Mouse (Mus musculus): ENCODE measurements around the gene Plekha5. TPM values are rescaled to one million over a fixed set of nuclear protein-coding genes. Genes with fewer than 3 reads are reported as not detected.
"Not testable (repeated sequence)": the region's sequence is repeated elsewhere in the genome, so short reads cannot be mapped to it uniquely, and the experiment has no call there.

Plekha5 gene
- polyA plus RNA-seq, 1 experiment from 2014 or later, result 33.5 TPM

DNA sequence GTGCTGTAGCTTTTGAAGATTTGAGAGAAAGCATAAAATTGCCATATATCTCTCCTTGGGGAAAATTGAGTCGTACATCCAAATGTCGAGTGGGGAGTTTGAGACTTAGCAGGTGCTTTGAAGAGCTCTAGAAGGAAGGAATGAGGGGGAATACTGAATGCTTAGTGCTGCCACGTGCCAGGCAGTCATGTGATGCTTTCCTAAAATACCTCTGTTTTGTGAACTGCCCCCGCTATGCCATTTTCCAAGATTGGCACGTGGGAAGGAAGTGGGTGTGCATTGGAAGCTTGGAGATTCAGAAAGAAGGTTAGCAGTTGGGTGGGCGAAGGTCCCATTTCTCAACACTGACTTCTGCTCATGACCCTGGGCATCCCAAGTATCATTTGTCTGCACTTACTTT is 68.2 kb downstream of the Plekha5 start:
- Histone ChIP-seq H3K9me3 (ENCODE audit: control insufficient read depth, low read length) (no peaks in the 10 kb centered on the region), H3K27me3 (replicated peaks; ENCODE audit: control insufficient read depth, insufficient read depth, low read length) (no peaks in the 10 kb centered on the region), H3K9ac (replicated peaks; ENCODE audit: low read depth, low read length) (no peak overlapping the region), H3K27ac (ENCODE audit: low read length) (no peak overlapping the region), H3K4me2 (ENCODE audit: low read length) (no peak overlapping the region), H3K36me3 (ENCODE audit: control insufficient read depth, insufficient read depth) (no peaks in the 10 kb centered on the region), H3K4me1 (replicated peaks; ENCODE audit: control insufficient read depth, insufficient read depth, low read length) (peaks cover 17% of the 10 kb centered on the region), H3K4me3 (replicated peaks; ENCODE audit: low read length) (no peak overlapping the region)
- WGBS, result 76% methylated on average over 6 of the region's 6 CpGs
- no peak for ATAC-seq

- no peak for ATAC-seq
These were observed 74.2 kb downstream of the Plekha5 start for GRCm38 (mm10) chr6:140498074-140498473.

DNA sequence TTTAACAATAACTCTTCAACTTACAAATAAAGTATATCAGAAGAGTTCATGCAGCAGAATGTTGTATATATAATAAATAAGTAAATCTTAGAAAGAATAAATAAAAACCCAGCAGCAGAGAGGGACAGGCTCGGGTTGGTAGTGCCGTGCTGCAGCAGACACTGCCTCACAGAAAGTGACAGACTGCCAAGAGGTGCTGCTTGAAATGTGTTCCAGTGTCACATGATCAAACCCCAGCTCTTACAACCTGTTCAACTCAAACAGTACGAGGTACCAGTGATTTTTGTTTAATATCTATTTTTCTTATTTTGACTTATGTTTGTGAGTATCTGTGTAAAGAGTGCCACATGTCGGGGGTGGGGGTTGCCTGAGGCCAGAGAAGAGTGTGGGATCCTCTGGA is 75.1 kb downstream of the Plekha5 start:
- WGBS, result 63% methylated on average over 4 of the region's 4 CpGs
- no peak for ATAC-seq
- Histone ChIP-seq H3K9me3 (ENCODE audit: control insufficient read depth, low read length) (no peaks in the 10 kb centered on the region), H3K4me2 (ENCODE audit: low read length) (no peak overlapping the region), H3K36me3 (ENCODE audit: control insufficient read depth, insufficient read depth) (no peaks in the 10 kb centered on the region), H3K4me1 (replicated peaks; ENCODE audit: control insufficient read depth, insufficient read depth, low read length) (no peaks in the 10 kb centered on the region), H3K27ac (ENCODE audit: low read length) (no peak overlapping the region), H3K27me3 (replicated peaks; ENCODE audit: control insufficient read depth, insufficient read depth, low read length) (no peaks in the 10 kb centered on the region), H3K9ac (replicated peaks; ENCODE audit: low read depth, low read length) (no peak overlapping the region), H3K4me3 (replicated peaks; ENCODE audit: low read length) (no peak overlapping the region)

More at GRCm38 (mm10) chr6:140498074-140498473, 74.2 kb downstream of the Plekha5 start:
- no peaks in the 10 kb centered on the region for H3K9me3 ChIP-seq (ENCODE audit: control insufficient read depth, low read length)
- H3K27ac ChIP-seq (ENCODE audit: low read length), result no peak overlapping the region
- 87% methylated on average over 3 of the region's 3 CpGs for WGBS
- H3K4me1 ChIP-seq (replicated peaks; ENCODE audit: control insufficient read depth, insufficient read depth, low read length), result no peaks in the 10 kb centered on the region
- H3K36me3 ChIP-seq (ENCODE audit: control insufficient read depth, insufficient read depth), result no peaks in the 10 kb centered on the region
- no peak overlapping the region for H3K9ac ChIP-seq (replicated peaks; ENCODE audit: low read depth, low read length)
- no peaks in the 10 kb centered on the region for H3K27me3 ChIP-seq (replicated peaks; ENCODE audit: control insufficient read depth, insufficient read depth, low read length)
- H3K4me3 ChIP-seq (replicated peaks; ENCODE audit: low read length), result no peak overlapping the region
- H3K4me2 ChIP-seq (ENCODE audit: low read length), result no peak overlapping the region

- H3K27me3 ChIP-seq (replicated peaks; ENCODE audit: control insufficient read depth, insufficient read depth, low read length); H3K4me2 ChIP-seq (ENCODE audit: low read length); H3K9ac ChIP-seq (replicated peaks; ENCODE audit: low read depth, low read length); H3K36me3 ChIP-seq (ENCODE audit: control insufficient read depth, insufficient read depth); H3K4me3 ChIP-seq (replicated peaks; ENCODE audit: low read length); H3K27ac ChIP-seq (ENCODE audit: low read length); ATAC-seq; H3K9me3 ChIP-seq (ENCODE audit: control insufficient read depth, low read length); H3K4me1 ChIP-seq (replicated peaks; ENCODE audit: control insufficient read depth, insufficient read depth, low read length): not testable (repeated sequence)
- WGBS, result 74% methylated on average over 1 of the region's 1 CpGs
These were observed 77.0 kb downstream of the Plekha5 start for GRCm38 (mm10) chr6:140500829-140501228.

GRCm38 (mm10) chr6:140501841-140502240 is 78.0 kb downstream of the Plekha5 start:
- H3K4me3 ChIP-seq (replicated peaks; ENCODE audit: low read length), result no peak overlapping the region
- H3K4me2 ChIP-seq (ENCODE audit: low read length), result no peak overlapping the region
- H3K27ac ChIP-seq (ENCODE audit: low read length), result no peak overlapping the region
- H3K36me3 ChIP-seq (ENCODE audit: control insufficient read depth, insufficient read depth), result no peaks in the 10 kb centered on the region
- no peaks in the 10 kb centered on the region for H3K4me1 ChIP-seq (replicated peaks; ENCODE audit: control insufficient read depth, insufficient read depth, low read length)
- H3K27me3 ChIP-seq (replicated peaks; ENCODE audit: control insufficient read depth, insufficient read depth, low read length), result no peaks in the 10 kb centered on the region
- H3K9me3 ChIP-seq (ENCODE audit: control insufficient read depth, low read length), result no peaks in the 10 kb centered on the region
- no peak overlapping the region for H3K9ac ChIP-seq (replicated peaks; ENCODE audit: low read depth, low read length)
- ATAC-seq, result no peak
- 90% methylated on average over 7 of the region's 7 CpGs for WGBS

DNA sequence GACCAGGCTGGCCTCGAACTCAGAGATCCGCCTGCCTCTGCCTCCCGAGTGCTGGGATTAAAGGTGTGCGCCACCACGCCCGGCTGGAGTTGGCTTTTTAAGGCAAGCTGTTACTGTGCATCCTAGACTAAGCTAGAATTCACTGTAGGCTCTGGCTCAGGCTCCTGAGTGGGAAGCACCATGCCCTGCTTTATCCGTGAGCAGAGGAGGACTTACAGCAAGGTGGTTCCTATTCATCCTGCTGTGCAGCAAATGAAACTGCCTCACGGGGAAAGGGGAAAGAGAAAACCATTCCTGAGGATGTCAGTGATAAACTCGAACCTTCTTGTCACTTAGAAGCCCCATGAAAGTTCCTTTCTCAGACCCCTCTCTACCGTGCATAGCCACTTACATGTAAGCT is 80.9 kb downstream of the Plekha5 start:
- H3K4me1 ChIP-seq (replicated peaks; ENCODE audit: control insufficient read depth, insufficient read depth, low read length), result peaks cover 4% of the 10 kb centered on the region; the same call in 1 of the 2 replicates
- no peak overlapping the region for H3K4me3 ChIP-seq (replicated peaks; ENCODE audit: low read length)
- WGBS, result 88% methylated on average over 10 of the region's 10 CpGs
- no peak overlapping the region for H3K9ac ChIP-seq (replicated peaks; ENCODE audit: low read depth, low read length)
- no peak overlapping the region for H3K27ac ChIP-seq (ENCODE audit: low read length)
- H3K36me3 ChIP-seq (ENCODE audit: control insufficient read depth, insufficient read depth), result no peaks in the 10 kb centered on the region
- H3K9me3 ChIP-seq (ENCODE audit: control insufficient read depth, low read length), result no peaks in the 10 kb centered on the region
- H3K27me3 ChIP-seq (replicated peaks; ENCODE audit: control insufficient read depth, insufficient read depth, low read length), result no peaks in the 10 kb centered on the region
- H3K4me2 ChIP-seq (ENCODE audit: low read length), result no peak overlapping the region
- no peak for ATAC-seq

DNA sequence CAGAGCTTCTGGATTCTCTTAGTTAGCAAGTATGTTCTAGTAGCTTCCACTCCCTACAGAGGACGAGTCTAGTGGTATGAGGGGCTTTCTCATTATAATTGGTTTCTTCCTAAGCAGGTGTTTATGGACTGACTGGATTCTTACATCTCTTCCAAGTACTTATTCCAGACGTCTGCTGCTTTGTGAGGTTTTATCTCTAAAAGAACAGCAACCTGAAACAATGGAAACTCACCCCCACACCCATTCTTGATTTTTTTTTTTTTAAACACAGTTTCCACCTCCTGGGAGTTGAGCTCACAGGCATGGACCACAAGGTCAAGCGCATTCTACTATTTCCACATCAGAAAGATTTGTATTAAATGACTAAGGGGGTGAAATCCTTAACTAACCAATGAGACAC is 83.8 kb downstream of the Plekha5 start:
- peaks cover 4% of the 10 kb centered on the region; the same call in 1 of the 2 replicates for H3K4me1 ChIP-seq (replicated peaks; ENCODE audit: control insufficient read depth, insufficient read depth, low read length)
- H3K4me2 ChIP-seq (ENCODE audit: low read length), result no peak overlapping the region
- ATAC-seq, result no peak
- H3K9me3 ChIP-seq (ENCODE audit: control insufficient read depth, low read length), result no peaks in the 10 kb centered on the region
- no peak overlapping the region for H3K4me3 ChIP-seq (replicated peaks; ENCODE audit: low read length)
- no peaks in the 10 kb centered on the region for H3K36me3 ChIP-seq (ENCODE audit: control insufficient read depth, insufficient read depth)
- no peaks in the 10 kb centered on the region for H3K27me3 ChIP-seq (replicated peaks; ENCODE audit: control insufficient read depth, insufficient read depth, low read length)
- 47% methylated on average over 3 of the region's 3 CpGs for WGBS
- no peak overlapping the region for H3K27ac ChIP-seq (ENCODE audit: low read length)
- no peak overlapping the region for H3K9ac ChIP-seq (replicated peaks; ENCODE audit: low read depth, low read length)

DNA sequence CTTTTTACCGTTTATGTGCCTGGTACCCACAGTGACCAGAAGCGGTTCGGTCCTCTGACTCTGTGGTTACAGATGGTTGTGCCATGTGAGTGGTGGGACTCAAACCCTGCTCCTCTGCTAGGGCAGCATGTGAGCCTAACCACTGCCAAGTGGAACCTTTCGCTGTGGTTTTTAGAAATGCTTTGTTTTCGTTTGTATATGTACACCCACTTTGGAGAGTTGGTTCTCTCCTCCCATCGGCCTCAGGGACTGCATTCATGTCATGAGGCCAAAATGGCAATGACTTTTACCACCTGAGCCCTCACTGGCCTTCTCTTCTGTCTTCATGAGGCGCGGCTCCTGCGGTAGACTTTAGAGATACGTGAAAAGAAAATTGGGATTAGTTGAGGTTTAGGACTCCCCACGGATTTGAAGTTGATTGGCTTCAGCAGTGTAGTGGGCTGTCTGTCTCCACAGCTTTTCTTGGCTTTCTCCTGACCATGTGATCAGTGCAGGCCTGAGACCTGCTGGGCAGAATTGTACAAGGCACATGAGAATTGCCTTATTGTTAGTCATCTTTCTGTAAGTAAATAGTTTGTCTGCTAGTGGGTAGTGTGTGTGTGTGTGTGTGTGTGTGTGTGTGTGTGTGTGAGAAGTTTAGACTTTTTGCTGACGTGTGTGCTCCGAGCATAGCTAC is 84.8 kb downstream of the Plekha5 start:
- Histone ChIP-seq H3K27me3 (replicated peaks; ENCODE audit: control insufficient read depth, insufficient read depth, low read length) (no peaks in the 10 kb centered on the region), H3K36me3 (ENCODE audit: control insufficient read depth, insufficient read depth) (no peaks in the 10 kb centered on the region), H3K4me2 (ENCODE audit: low read length) (no peak overlapping the region), H3K9me3 (ENCODE audit: control insufficient read depth, low read length) (no peaks in the 10 kb centered on the region), H3K27ac (ENCODE audit: low read length) (no peak overlapping the region), H3K4me3 (replicated peaks; ENCODE audit: low read length) (no peak overlapping the region), H3K9ac (replicated peaks; ENCODE audit: low read depth, low read length) (no peak overlapping the region), H3K4me1 (replicated peaks; ENCODE audit: control insufficient read depth, insufficient read depth, low read length) (peaks cover 4% of the 10 kb centered on the region; the same call in 1 of the 2 replicates)
- 55% methylated on average over 13 of the region's 13 CpGs for WGBS
- ATAC-seq, result peak; percentile 41

DNA sequence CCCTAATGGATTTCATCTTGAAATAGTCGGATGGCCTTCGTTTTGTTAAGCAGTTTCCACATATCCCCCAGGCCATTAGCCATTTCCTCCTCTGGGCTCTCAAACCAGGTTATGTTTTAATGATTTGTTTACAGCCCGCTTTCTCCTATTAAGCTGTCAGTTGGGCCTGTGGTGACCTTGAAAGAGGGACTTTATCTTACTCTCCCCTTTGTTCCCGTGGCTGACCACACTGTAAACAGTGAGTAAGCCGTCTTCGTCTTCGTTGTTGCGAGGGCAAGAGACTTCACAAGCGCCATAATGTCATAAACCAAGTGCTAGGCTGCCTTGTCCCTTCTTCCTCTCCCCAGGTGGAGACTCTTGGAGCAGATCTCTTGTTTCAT is 85.3 kb downstream of the Plekha5 start:
- Histone ChIP-seq H3K27ac (ENCODE audit: low read length) (no peak overlapping the region), H3K36me3 (ENCODE audit: control insufficient read depth, insufficient read depth) (no peaks in the 10 kb centered on the region), H3K9ac (replicated peaks; ENCODE audit: low read depth, low read length) (no peak overlapping the region), H3K4me2 (ENCODE audit: low read length) (no peak overlapping the region), H3K9me3 (ENCODE audit: control insufficient read depth, low read length) (no peaks in the 10 kb centered on the region), H3K4me1 (replicated peaks; ENCODE audit: control insufficient read depth, insufficient read depth, low read length) (peaks cover 4% of the 10 kb centered on the region; the same call in 1 of the 2 replicates), H3K4me3 (replicated peaks; ENCODE audit: low read length) (no peak overlapping the region), H3K27me3 (replicated peaks; ENCODE audit: control insufficient read depth, insufficient read depth, low read length) (no peaks in the 10 kb centered on the region)
- WGBS, result 39% methylated on average over 9 of the region's 9 CpGs
- peak; percentile 1; the same call in 1 of the 2 replicates for ATAC-seq

DNA sequence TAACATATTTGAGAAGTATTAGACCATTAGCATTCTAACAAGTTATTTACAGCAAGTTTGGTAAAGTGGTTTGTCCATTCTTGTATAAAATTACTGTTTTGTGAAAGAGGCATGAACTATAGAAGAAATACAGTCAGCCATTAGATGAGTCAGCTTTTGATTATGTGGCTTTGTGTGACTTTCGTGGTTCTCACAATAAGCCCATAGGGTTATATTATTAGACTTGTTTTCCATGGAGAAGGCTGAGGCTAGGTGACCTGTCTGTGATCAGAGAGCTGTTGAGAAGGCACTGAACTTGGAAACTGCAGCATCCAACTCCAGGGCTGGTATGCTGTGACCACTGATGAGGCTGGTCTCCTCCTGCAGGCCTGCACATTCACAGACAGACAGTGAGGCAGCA is 88.2 kb downstream of the Plekha5 start:
- Histone ChIP-seq H3K4me2 (ENCODE audit: low read length) (no peak overlapping the region), H3K4me1 (replicated peaks; ENCODE audit: control insufficient read depth, insufficient read depth, low read length) (peaks cover 9% of the 10 kb centered on the region; the same call in 1 of the 2 replicates), H3K4me3 (replicated peaks; ENCODE audit: low read length) (no peak overlapping the region), H3K27me3 (replicated peaks; ENCODE audit: control insufficient read depth, insufficient read depth, low read length) (no peaks in the 10 kb centered on the region), H3K9ac (replicated peaks; ENCODE audit: low read depth, low read length) (no peak overlapping the region), H3K9me3 (ENCODE audit: control insufficient read depth, low read length) (no peaks in the 10 kb centered on the region), H3K27ac (ENCODE audit: low read length) (no peak overlapping the region), H3K36me3 (ENCODE audit: control insufficient read depth, insufficient read depth) (no peaks in the 10 kb centered on the region)
- ATAC-seq, result no peak
- WGBS, result 33% methylated on average over 1 of the region's 1 CpGs
